Mouse (Mus musculus): ENCODE measurements around the gene Podxl2. TPM values are rescaled to one million over a fixed set of nuclear protein-coding genes. Genes with fewer than 3 reads are reported as not detected.

Podxl2 gene
- polyA plus RNA-seq, 1 experiment from 2014 or later: 52.8 TPM

- H3K4me2 ChIP-seq (replicated peaks; ENCODE audit: low read depth, low read length): no peak overlapping the region; the same call in 1 of the 2 replicates
- no peak for ATAC-seq (ENCODE audit: low FRiP score, low TSS enrichment)
These were observed 30.8 kb downstream of the Podxl2 start for GRCm38 (mm10) chr6:88843781-88844725.

GRCm38 (mm10) chr6:88843241-88843640, 31.6 kb downstream of the Podxl2 start:
- Histone ChIP-seq H3K4me3 (ENCODE audit: low read length) (peak overlapping the region; percentile 81), H3K9ac (ENCODE audit: low read depth, low read length) (peak overlapping the region; percentile 78)

More at GRCm38 (mm10) chr6:88843781-88844725, 30.8 kb downstream of the Podxl2 start:
- Histone ChIP-seq H3K4me3 (ENCODE audit: low read length) (no peak overlapping the region), H3K27me3 (ENCODE audit: control insufficient read depth, insufficient read depth, low read length) (no peaks in the 10 kb centered on the region), H3K27ac (ENCODE audit: low read depth, low read length) (no peak overlapping the region), H3K36me3 (ENCODE audit: control insufficient read depth, insufficient read depth, low read length) (peaks cover 1% of the 10 kb centered on the region; the same call in 1 of the 2 replicates), H3K4me1 (ENCODE audit: control insufficient read depth, insufficient read depth, low read length) (peaks cover 13% of the 10 kb centered on the region), H3K9me3 (ENCODE audit: control insufficient read depth, low read length) (no peaks in the 10 kb centered on the region), H3K9ac (ENCODE audit: low read depth, low read length) (no peak overlapping the region)
- WGBS: 85% methylated on average over 9 of the region's 9 CpGs

GRCm38 (mm10) chr6:88842731-88843151, 32.1 kb downstream of the Podxl2 start:
- no peaks in the 10 kb centered on the region for H3K27me3 ChIP-seq (ENCODE audit: control insufficient read depth, insufficient read depth, low read length)
- peaks cover 13% of the 10 kb centered on the region for H3K4me1 ChIP-seq (ENCODE audit: control insufficient read depth, insufficient read depth, low read length)
- ATAC-seq (ENCODE audit: low FRiP score, low TSS enrichment): peak; percentile 1; the same call in 1 of the 2 replicates
- H3K4me3 ChIP-seq (ENCODE audit: low read length): peak overlapping the region; percentile 81
- H3K4me2 ChIP-seq (replicated peaks; ENCODE audit: low read depth, low read length): peak overlapping the region; percentile 84
- H3K36me3 ChIP-seq (ENCODE audit: control insufficient read depth, insufficient read depth, low read length): peaks cover 13% of the 10 kb centered on the region
- peak overlapping the region; percentile 71 for H3K27ac ChIP-seq (ENCODE audit: low read depth, low read length)
- peak overlapping the region; percentile 78 for H3K9ac ChIP-seq (ENCODE audit: low read depth, low read length)
- H3K9me3 ChIP-seq (ENCODE audit: control insufficient read depth, low read length): no peaks in the 10 kb centered on the region
- 0% methylated on average over 32 of the region's 32 CpGs for WGBS

More at GRCm38 (mm10) chr6:88843241-88843640, 31.6 kb downstream of the Podxl2 start:
- WGBS: 75% methylated on average over 7 of the region's 7 CpGs
- no peaks in the 10 kb centered on the region for H3K27me3 ChIP-seq (ENCODE audit: control insufficient read depth, insufficient read depth, low read length)
- H3K27ac ChIP-seq (ENCODE audit: low read depth, low read length): no peak overlapping the region
- no peak for ATAC-seq (ENCODE audit: low FRiP score, low TSS enrichment)
- H3K4me1 ChIP-seq (ENCODE audit: control insufficient read depth, insufficient read depth, low read length): peaks cover 13% of the 10 kb centered on the region
- no peaks in the 10 kb centered on the region for H3K9me3 ChIP-seq (ENCODE audit: control insufficient read depth, low read length)
- H3K36me3 ChIP-seq (ENCODE audit: control insufficient read depth, insufficient read depth, low read length): peaks cover 8% of the 10 kb centered on the region
- peak overlapping the region; percentile 84 for H3K4me2 ChIP-seq (replicated peaks; ENCODE audit: low read depth, low read length)

GRCm38 (mm10) chr6:88841781-88842689, 32.8 kb downstream of the Podxl2 start, which contains the start of gene Abtb1:
TSS of gene Abtb1 (minus strand) at chr6:88841984.
- Histone ChIP-seq H3K27ac (ENCODE audit: low read depth, low read length) (peak within 1 kb of the TSS; percentile 71), H3K4me2 (replicated peaks; ENCODE audit: low read depth, low read length) (peak within 1 kb of the TSS; percentile 86), H3K9me3 (ENCODE audit: control insufficient read depth, low read length) (no peaks in the 10 kb centered on the region), H3K36me3 (ENCODE audit: control insufficient read depth, insufficient read depth, low read length) (peaks cover 20% of the 10 kb centered on the region), H3K9ac (ENCODE audit: low read depth, low read length) (peak within 1 kb of the TSS; percentile 78), H3K4me1 (ENCODE audit: control insufficient read depth, insufficient read depth, low read length) (peaks cover 13% of the 10 kb centered on the region), H3K4me3 (ENCODE audit: low read length) (peak within 1 kb of the TSS; percentile 81), H3K27me3 (ENCODE audit: control insufficient read depth, insufficient read depth, low read length) (no peaks in the 10 kb centered on the region)
- peak; percentile 96 for ATAC-seq (ENCODE audit: low FRiP score, low TSS enrichment)
- under 1% methylated on average over 70 of the region's 72 CpGs for WGBS

GRCm38 (mm10) chr6:88841514-88841780, 33.4 kb downstream of the Podxl2 start:
- Histone ChIP-seq H3K4me1 (ENCODE audit: control insufficient read depth, insufficient read depth, low read length) (peaks cover 13% of the 10 kb centered on the region), H3K4me3 (ENCODE audit: low read length) (peak overlapping the region; percentile 81), H3K27me3 (ENCODE audit: control insufficient read depth, insufficient read depth, low read length) (no peaks in the 10 kb centered on the region), H3K27ac (ENCODE audit: low read depth, low read length) (peak overlapping the region; percentile 56; the same call in 1 of the 2 replicates), H3K4me2 (replicated peaks; ENCODE audit: low read depth, low read length) (peak overlapping the region; percentile 86), H3K36me3 (ENCODE audit: control insufficient read depth, insufficient read depth, low read length) (peaks cover 25% of the 10 kb centered on the region), H3K9ac (ENCODE audit: low read depth, low read length) (peak overlapping the region; percentile 78), H3K9me3 (ENCODE audit: control insufficient read depth, low read length) (no peaks in the 10 kb centered on the region)
- under 1% methylated on average over 21 of the region's 22 CpGs for WGBS
- no peak; the same call in 1 of the 2 replicates for ATAC-seq (ENCODE audit: low FRiP score, low TSS enrichment)

GRCm38 (mm10) chr6:88840791-88841513, 33.9 kb downstream of the Podxl2 start:
- ATAC-seq (ENCODE audit: low FRiP score, low TSS enrichment): no peak
- peaks cover 29% of the 10 kb centered on the region for H3K36me3 ChIP-seq (ENCODE audit: control insufficient read depth, insufficient read depth, low read length)
- H3K9me3 ChIP-seq (ENCODE audit: control insufficient read depth, low read length): no peaks in the 10 kb centered on the region
- peak overlapping the region; percentile 78 for H3K9ac ChIP-seq (ENCODE audit: low read depth, low read length)
- peak overlapping the region; percentile 86 for H3K4me2 ChIP-seq (replicated peaks; ENCODE audit: low read depth, low read length)
- 43% methylated on average over 9 of the region's 9 CpGs for WGBS
- peaks cover 13% of the 10 kb centered on the region for H3K4me1 ChIP-seq (ENCODE audit: control insufficient read depth, insufficient read depth, low read length)
- peak overlapping the region; percentile 56; the same call in 1 of the 2 replicates for H3K27ac ChIP-seq (ENCODE audit: low read depth, low read length)
- no peaks in the 10 kb centered on the region for H3K27me3 ChIP-seq (ENCODE audit: control insufficient read depth, insufficient read depth, low read length)
- H3K4me3 ChIP-seq (ENCODE audit: low read length): peak overlapping the region; percentile 81

GRCm38 (mm10) chr6:88840211-88840610, 34.6 kb downstream of the Podxl2 start:
- H3K9me3 ChIP-seq (ENCODE audit: control insufficient read depth, low read length): no peaks in the 10 kb centered on the region
- H3K4me3 ChIP-seq (ENCODE audit: low read length): no peak overlapping the region
- peaks cover 35% of the 10 kb centered on the region for H3K36me3 ChIP-seq (ENCODE audit: control insufficient read depth, insufficient read depth, low read length)
- H3K27ac ChIP-seq (ENCODE audit: low read depth, low read length): no peak overlapping the region
- no peak overlapping the region for H3K9ac ChIP-seq (ENCODE audit: low read depth, low read length)
- no peaks in the 10 kb centered on the region for H3K27me3 ChIP-seq (ENCODE audit: control insufficient read depth, insufficient read depth, low read length)
- H3K4me1 ChIP-seq (ENCODE audit: control insufficient read depth, insufficient read depth, low read length): peaks cover 13% of the 10 kb centered on the region
- 76% methylated on average over 3 of the region's 3 CpGs for whole genome bisulfite sequencing
- ATAC-seq (ENCODE audit: low FRiP score, low TSS enrichment): no peak
- no peak overlapping the region; the same call in 1 of the 2 replicates for H3K4me2 ChIP-seq (replicated peaks; ENCODE audit: low read depth, low read length)

Measured in kidney, embryonic 14.5 days (tissue).